Mouse (Mus musculus) bone marrow, adult 2 months (tissue): ENCODE measurements around the gene Gng7. TPM values are rescaled to one million over a fixed set of nuclear protein-coding genes. Genes with fewer than 3 reads are reported as not detected.
"Not testable (repeated sequence)": the region's sequence is repeated elsewhere in the genome, so short reads cannot be mapped to it uniquely, and the experiment has no call there.

Source experiments
- H3K27ac ChIP-seq: fragments of 200-500 bp; 2 replicates; pipeline ENCODE4 v1.5.1; 2012; ENCODE audit warnings: low read depth, mild to moderate bottlenecking, control low read depth, inconsistent platforms, low read length; ENCODE audit not compliant: control insufficient read depth, poor library complexity, insufficient read depth
- H3K4me1 ChIP-seq: fragments of 200-500 bp; 2 replicates; pipeline ENCODE4 v1.6.1; 2011; ENCODE audit warnings: low read length; ENCODE audit not compliant: control insufficient read depth, insufficient read depth
- H3K4me3 ChIP-seq: fragments of 200-500 bp; replicated peaks from 2 replicates; pipeline ENCODE3; 2011; ENCODE audit warnings: mild to moderate bottlenecking, low read depth, low read length, control low read depth; ENCODE audit not compliant: control insufficient read depth
- CTCF ChIP-seq: fragments of 200-500 bp; IDR thresholded peaks from 2 replicates; pipeline ENCODE4 v1.5.1; 2011; ENCODE audit warnings: low read length, control low read depth; ENCODE audit not compliant: control insufficient read depth, insufficient read depth
- POLR2A ChIP-seq: fragments of 200-500 bp; IDR thresholded peaks from 2 replicates; pipeline ENCODE4 v1.6.1; 2011; ENCODE audit warnings: low read depth, mild to moderate bottlenecking, control low read depth, low read length, borderline replicate concordance; ENCODE audit not compliant: control insufficient read depth
- whole genome bisulfite sequencing: fragments of 180-500 bp; shearing (Covaris S2); methylation state at CpG from one replicate; pipeline ENCODE4 v1.1.7; 2018; 5-methylcytosine and 5-hydroxymethylcytosine counted together
- polyA plus RNA-seq: library from polyadenylated mRNA; stranded (reverse); fragments of >200 nt; gene quantifications from 2 replicates; pipeline ENCODE4 v1.2.4, GENCODE M21; 2011; ENCODE audit warnings: low replicate concordance; ENCODE audit not compliant: missing spikeins, insufficient read depth, insufficient read length

The Gng7 gene
- polyA plus RNA-seq, 1 experiment: not detected

DNA sequence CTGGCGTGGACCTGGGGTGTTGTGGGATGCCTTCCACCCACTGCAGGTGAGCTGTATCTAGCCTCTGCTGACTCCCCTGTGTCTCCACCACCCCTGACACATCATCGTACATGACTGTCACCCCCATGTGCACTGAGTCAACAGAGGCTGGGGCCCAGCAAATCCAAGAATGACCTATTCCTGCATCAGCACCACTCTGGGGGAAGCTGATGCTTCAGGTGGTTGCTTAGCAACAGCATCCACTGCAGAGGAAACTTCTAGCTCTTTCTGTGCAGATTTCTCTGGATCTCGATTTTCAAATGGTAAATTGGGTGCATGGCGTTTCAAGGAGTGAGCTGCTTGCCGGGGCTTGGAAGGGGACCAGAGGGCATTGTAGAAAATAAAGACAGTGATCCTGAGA, 21.5 kb downstream of the Gng7 start:
- H3K4me3 ChIP-seq: no peak overlapping the region
- 72% methylated on average over 5 of the region's 5 CpGs for WGBS
- TF ChIP-seq CTCF (no peak), POLR2A (no peak)
- H3K27ac ChIP-seq: no peak overlapping the region
- H3K4me1 ChIP-seq: peaks cover 3% of the 10 kb centered on the region; the same call in 1 of the 2 replicates

DNA sequence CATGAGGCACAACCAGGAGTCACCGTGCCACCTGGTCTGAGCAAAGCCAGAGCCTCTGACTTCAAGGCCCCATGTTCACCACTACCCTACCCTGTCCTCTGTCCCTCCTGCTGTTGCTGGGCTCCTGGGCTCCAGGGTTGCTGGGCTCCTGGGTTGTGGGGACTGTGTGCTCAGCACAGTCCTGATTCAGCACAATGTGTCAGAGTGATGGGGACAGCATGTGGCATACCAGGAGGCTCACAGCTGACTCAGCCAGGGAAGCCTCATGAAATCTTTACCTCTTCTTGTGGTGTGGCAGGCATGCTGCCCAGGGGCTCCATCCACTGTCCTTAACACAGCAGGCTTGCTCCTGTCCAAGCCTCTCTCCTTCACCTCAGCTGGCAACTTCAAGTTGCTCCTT, 22.8 kb downstream of the Gng7 start:
- 83% methylated on average over 1 of the region's 1 CpGs for WGBS
- no peak overlapping the region for H3K4me3 ChIP-seq
- peaks cover 3% of the 10 kb centered on the region; the same call in 1 of the 2 replicates for H3K4me1 ChIP-seq
- H3K27ac ChIP-seq: no peak overlapping the region
- TF ChIP-seq POLR2A (no peak), CTCF (no peak)

DNA sequence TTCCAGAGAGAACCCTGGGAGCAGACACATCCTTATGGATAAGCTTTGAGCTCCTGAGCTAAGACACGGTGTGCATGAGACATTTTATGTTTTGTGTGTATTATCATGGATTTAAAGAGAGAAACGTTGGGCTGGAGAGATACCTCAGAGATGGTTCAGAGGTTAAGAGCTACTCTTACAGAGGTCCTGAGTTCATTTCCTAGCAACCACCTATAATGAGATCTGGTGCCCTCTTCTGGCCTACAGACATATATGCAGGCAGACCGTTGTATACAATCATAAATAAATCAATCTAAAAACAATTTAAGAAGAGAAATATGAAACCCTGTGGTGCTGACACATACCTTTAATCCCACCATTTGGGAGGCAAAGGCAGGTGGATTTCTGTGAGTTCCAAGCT, 23.7 kb downstream of the Gng7 start:
- WGBS: 11% methylated on average over 3 of the region's 3 CpGs
- Histone ChIP-seq H3K27ac (no peak overlapping the region), H3K4me3 (no peak overlapping the region), H3K4me1 (peaks cover 3% of the 10 kb centered on the region; the same call in 1 of the 2 replicates)
- no peak for TF ChIP-seq CTCF
- TF ChIP-seq POLR2A: no peak

DNA sequence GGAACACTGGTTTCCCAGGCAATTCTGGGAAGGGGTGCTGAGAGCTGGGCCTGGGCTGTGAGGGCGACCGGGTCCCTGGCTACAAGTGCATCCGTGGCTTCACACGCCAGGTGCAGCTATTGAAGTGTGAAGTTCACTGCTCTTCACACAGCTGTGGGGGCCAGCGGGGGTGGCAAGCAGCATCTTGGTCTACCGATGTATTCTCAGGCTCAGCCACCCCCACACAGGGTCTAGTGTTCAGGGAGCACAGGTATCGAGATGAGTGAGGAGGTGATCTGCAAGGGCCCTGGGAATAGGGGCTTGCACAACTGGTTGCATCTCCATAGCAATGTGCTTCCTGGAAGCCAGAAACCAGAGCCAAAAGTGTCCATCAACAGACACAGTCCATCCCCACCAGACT, 24.3 kb downstream of the Gng7 start:
- WGBS: 53% methylated on average over 7 of the region's 7 CpGs
- Histone ChIP-seq H3K4me3 (no peak overlapping the region), H3K4me1 (peaks cover 3% of the 10 kb centered on the region; the same call in 1 of the 2 replicates), H3K27ac (no peak overlapping the region)
- TF ChIP-seq CTCF (no peak), POLR2A (no peak)

DNA sequence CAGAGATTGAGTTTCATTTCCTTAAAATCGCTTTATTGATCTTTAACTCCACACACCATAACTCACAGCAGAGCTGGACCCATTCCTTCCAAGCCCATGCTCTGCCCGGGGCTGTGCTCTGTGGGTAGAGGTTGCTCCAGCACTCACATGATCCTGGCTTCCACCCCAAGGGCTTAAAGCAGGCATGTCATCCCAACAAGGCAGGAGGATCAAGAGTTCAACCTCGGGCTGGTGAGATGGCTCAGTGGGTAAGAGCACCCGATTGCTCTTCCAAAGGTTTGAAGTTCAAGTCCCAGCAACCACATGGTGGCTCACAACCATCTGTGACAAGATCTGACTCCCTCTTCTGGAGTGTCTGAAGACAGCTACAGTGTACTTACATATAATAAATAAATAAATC, 24.9 kb downstream of the Gng7 start:
- H3K27ac ChIP-seq: peak overlapping the region; percentile 12; the same call in 1 of the 2 replicates
- H3K4me3 ChIP-seq, H3K4me1 ChIP-seq: not testable (repeated sequence)
- 24% methylated on average over 4 of the region's 4 CpGs for WGBS

DNA sequence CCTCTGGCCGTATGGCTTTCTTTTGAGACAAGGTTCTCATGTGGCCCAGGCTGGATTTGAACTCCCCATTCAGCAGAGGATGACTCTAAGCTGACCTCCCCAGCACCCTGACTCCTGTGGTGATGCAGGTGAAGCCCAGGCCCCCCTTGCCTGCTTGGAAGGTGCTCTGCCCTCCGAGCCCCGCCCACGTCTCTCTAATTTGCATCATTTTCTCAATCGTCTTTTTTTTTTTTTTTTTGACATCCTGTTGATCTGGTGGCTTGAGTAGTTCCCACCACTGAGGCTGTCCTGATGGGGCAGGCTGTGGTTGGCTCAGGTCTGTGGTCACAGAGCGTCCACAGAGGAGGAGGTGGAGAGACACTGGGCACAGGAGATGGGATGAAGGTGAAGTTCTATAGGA, 25.3 kb downstream of the Gng7 start:
- H3K4me1 ChIP-seq: peaks cover 3% of the 10 kb centered on the region; the same call in 1 of the 2 replicates
- H3K4me3 ChIP-seq: no peak overlapping the region
- H3K27ac ChIP-seq: peak overlapping the region; percentile 12; the same call in 1 of the 2 replicates
- 18% methylated on average over 6 of the region's 6 CpGs for WGBS
- TF ChIP-seq CTCF (no peak), POLR2A (no peak)

DNA sequence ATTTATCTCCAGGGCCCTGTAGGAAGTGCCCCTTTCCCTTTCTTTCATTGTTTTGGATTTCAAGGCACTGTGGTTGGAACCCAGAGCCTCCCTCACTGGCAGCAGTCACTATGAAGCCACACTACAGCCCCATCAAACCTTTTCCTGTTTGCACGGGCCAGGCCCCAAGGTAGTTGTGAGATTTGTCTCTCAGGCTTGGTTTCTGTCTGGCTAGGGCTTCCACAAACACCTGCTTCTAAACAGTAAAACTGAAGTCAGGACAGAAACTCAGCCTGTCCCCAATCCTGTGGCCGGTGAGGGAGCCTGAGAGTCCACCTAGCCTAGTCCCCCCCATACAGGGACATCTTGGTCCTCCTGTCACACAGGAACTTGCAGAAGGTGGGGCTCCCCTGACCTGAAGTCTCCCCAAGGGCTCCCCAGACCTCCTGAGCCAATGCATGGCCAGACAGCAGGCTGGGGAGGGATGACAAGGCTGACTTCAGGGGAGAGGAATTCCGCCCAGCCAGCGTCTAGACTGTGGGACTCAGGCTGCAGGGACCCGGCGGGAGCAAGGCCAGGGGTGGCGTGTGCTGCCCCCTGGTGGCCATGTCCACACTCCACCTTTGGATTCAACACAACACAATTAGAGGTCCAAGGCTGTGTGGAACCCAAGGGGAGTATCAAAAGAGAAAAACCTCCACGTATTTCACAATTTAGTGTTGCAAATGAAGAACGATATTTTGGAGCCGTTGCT, 26.9 kb downstream of the Gng7 start:
- H3K4me3 ChIP-seq: no peak overlapping the region
- peaks cover 3% of the 10 kb centered on the region; the same call in 1 of the 2 replicates for H3K4me1 ChIP-seq
- WGBS: 7% methylated on average over 10 of the region's 10 CpGs
- no peak overlapping the region for H3K27ac ChIP-seq
- TF ChIP-seq POLR2A (no peak), CTCF (peak; percentile 96)

DNA sequence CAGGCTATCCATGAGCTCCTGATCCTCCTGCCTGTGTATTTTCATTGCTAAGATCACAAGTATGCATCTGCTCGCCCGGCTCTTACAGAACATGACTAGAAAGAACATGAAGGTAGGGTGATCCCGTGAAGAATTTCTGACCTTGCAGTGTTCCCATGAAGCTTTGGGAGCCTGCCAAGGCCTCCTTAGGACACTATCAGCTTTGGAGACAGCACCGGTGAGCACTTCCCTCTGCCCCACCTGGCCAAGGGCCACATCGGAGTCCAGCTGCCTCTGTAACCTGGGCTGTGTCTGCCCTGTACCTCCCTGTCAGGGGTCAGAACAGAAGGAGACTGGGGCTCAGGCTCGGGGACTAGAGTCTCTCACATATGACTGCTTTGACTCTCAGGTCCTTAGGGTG, 28.0 kb downstream of the Gng7 start:
- no peak overlapping the region for H3K27ac ChIP-seq
- 69% methylated on average over 6 of the region's 6 CpGs for WGBS
- peaks cover 3% of the 10 kb centered on the region; the same call in 1 of the 2 replicates for H3K4me1 ChIP-seq
- TF ChIP-seq CTCF (no peak), POLR2A (no peak)
- H3K4me3 ChIP-seq: no peak overlapping the region
